Mouse (Mus musculus): ENCODE measurements around the gene Iqce.
A peak's percentile ranks its signal among the peaks of the same experiment; 100 is the strongest.

The Iqce gene

GRCm38 (mm10) chr5:140702103-140702513, at the start of gene Iqce:
Gene Iqce (minus strand): TSS chr5:140702378.
- peak; percentile 94 for DNase-seq

GRCm38 (mm10) chr5:140750925-140751324, 48.7 kb upstream of the Iqce start:
- no peak for DNase-seq

- DNase-seq: peak; percentile 72
These were observed 47.1 kb upstream of the Iqce start for GRCm38 (mm10) chr5:140749062-140749875.

GRCm38 (mm10) chr5:140748425-140748824, 46.2 kb upstream of the Iqce start:
- DNase-seq: peak; percentile 91

- no peak for DNase-seq
These were observed 41.5 kb upstream of the Iqce start for GRCm38 (mm10) chr5:140743706-140744131.

GRCm38 (mm10) chr5:140741877-140742276, 39.7 kb upstream of the Iqce start:
- no peak for DNase-seq

- no peak for DNase-seq
These were observed 38.9 kb upstream of the Iqce start for GRCm38 (mm10) chr5:140741040-140741439.

- no peak for DNase-seq
These were observed 37.6 kb upstream of the Iqce start for GRCm38 (mm10) chr5:140739813-140740212.

GRCm38 (mm10) chr5:140736166-140736565, 34.0 kb upstream of the Iqce start:
- DNase-seq: no peak

- no peak for DNase-seq
These were observed 33.1 kb upstream of the Iqce start for GRCm38 (mm10) chr5:140735297-140735696.

- no peak for DNase-seq
These were observed 31.2 kb upstream of the Iqce start for GRCm38 (mm10) chr5:140733336-140733735.

- no peak for DNase-seq
These were observed 30.0 kb upstream of the Iqce start for GRCm38 (mm10) chr5:140732195-140732594.

- DNase-seq: no peak
These were observed 29.0 kb upstream of the Iqce start for GRCm38 (mm10) chr5:140731040-140731797.

- DNase-seq: no peak
These were observed 25.0 kb upstream of the Iqce start for GRCm38 (mm10) chr5:140726946-140727740.

GRCm38 (mm10) chr5:140726062-140726839, 24.1 kb upstream of the Iqce start:
- no peak for DNase-seq

- DNase-seq: no peak
These were observed 21.6 kb upstream of the Iqce start, which contains the start of gene Amz1 for GRCm38 (mm10) chr5:140723822-140724221. Gene Amz1 (plus strand): TSS chr5:140724127.

GRCm38 (mm10) chr5:140722121-140722520, 19.9 kb upstream of the Iqce start:
- no peak for DNase-seq

GRCm38 (mm10) chr5:140720773-140721172, 18.6 kb upstream of the Iqce start:
- no peak for DNase-seq

GRCm38 (mm10) chr5:140711040-140711439, 8.9 kb upstream of the Iqce start:
- no peak for DNase-seq

GRCm38 (mm10) chr5:140710315-140710714, 8.1 kb upstream of the Iqce start:
- DNase-seq: no peak

GRCm38 (mm10) chr5:140705501-140706171, 3.5 kb upstream of the Iqce start:
- DNase-seq: peak; percentile 37

Measured in kidney, adult 11 months (tissue).